Mouse (Mus musculus) C2C12 (cell line): ENCODE results near the gene Rpa2.

Experiments
- CTCF ChIP-seq: IDR thresholded peaks from one replicate; pipeline ENCODE4 v1.5.1; 2011; ENCODE audit not compliant: control insufficient read depth, insufficient read depth, insufficient read length
- MAX ChIP-seq: IDR thresholded peaks from one replicate; pipeline ENCODE4 v1.6.1; 2011; ENCODE audit warnings: mild to moderate bottlenecking, control low read depth
- MYOD1 ChIP-seq: IDR thresholded peaks from one replicate; pipeline ENCODE4 v1.6.1; 2011; ENCODE audit warnings: low read depth; ENCODE audit not compliant: control insufficient read depth, insufficient read length

DNA sequence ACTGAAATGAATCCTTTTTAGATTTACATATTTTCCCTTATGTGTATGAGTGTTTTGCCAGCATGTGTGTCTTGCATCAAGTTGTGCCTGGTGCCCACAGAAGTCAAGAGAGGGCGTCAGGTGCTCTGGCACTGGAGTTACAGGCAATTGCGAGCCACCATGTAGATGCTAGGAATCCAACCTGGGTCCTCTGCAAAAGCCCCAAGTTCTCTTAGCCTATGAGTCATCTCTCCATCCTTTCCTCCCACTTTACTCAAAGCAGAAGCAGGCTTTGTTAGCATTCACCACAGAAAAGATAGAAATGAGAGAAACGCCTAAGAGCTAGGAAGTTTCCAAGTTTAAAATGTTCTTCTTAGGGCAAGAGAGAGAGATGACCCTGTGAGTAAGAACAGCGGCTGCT lies 31.7 kb downstream of the Rpa2 start:
- TF ChIP-seq CTCF (no peak), MYOD1 (no peak), MAX (no peak)
